Mouse (Mus musculus): Measurements from ENCODE around the gene Tstd1. TPM values are rescaled to one million over a fixed set of nuclear protein-coding genes. Genes with fewer than 3 reads are reported as not detected.

Tstd1 gene
- total and polyA plus RNA-seq, 3 experiments: 1.3 to 3.1 (median 1.8) TPM

DNA sequence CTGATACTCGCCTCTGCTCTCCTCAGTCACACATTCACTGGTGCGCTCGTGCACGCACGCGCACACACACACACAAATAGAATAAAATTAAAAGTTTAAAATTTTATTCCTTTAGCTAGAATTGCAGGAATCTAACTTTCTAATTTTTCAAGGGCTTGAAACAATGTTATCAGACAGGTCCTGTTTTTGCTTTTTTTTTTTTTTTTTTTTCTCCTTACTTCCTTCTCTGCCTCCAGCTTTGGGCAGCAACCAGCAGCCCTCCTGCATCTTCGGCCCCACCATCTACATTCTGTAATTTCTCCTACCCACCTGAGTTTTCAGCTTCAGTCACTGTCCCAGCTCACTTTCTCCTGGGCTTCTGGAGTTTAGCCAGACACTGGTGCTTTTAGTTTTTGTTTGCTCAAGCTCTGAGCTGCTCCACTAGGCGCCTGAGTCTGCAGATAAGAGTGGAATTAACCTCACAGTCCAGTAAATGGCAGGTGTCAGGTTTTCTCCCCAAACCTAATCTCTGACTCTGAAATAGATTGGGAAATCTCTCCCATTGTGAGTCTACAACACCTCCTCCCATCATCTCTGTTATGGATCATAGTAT lies 3.9 kb downstream of the Tstd1 start:
- Histone ChIP-seq H3K9ac (ENCODE audit: low read depth, low read length) (no peak overlapping the region), H3K36me3 (ENCODE audit: control insufficient read depth, insufficient read depth, low read length) (no peaks in the 10 kb centered on the region; the same call in 1 of the 2 replicates), H3K4me1 (ENCODE audit: control insufficient read depth, insufficient read depth, low read length) (peaks cover 3% of the 10 kb centered on the region; the same call in 1 of the 2 replicates), H3K79me2 (replicated peaks; ENCODE audit: control insufficient read depth, insufficient read depth, low read length) (no peaks in the 10 kb centered on the region), H3K4me3 (no peak overlapping the region), H3K27me3 (ENCODE audit: control insufficient read depth, insufficient read depth, low read length) (no peaks in the 10 kb centered on the region), H3K27ac (no peak overlapping the region)
- no peak for TF ChIP-seq CTCF (IDR thresholded peaks at IDR 0.05)
- TF ChIP-seq POLR2A (IDR thresholded peaks at IDR 0.05; ENCODE audit: insufficient read depth, low read depth, low read length): no peak
- TF ChIP-seq EP300 (IDR thresholded peaks at IDR 0.05; ENCODE audit: insufficient read depth, low read depth, low read length): no peak
- intact Hi-C loops (cut with DNase I): no loop called here
- 77% methylated on average over 8 of the region's 8 CpGs for WGBS
- no peak for DNase-seq

DNA sequence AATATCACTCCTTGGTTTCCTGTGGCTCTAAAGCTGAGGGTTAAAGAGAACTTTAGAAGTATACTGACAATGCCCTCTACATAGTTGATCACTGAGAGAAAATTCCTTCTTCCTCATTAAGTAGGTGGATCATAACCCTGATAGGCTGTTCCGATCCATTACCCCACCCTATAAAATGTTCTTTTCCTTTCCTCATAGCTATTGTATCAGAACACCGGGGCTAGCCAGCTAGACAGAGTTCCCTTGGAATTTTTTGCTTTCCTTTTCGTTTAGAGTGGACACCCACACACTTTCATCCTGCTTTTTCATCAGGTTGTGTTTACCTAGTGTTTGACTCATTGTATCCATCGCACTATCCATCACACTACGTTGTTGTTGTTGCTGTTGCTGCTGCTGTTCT lies 6.0 kb downstream of the Tstd1 start:
- Histone ChIP-seq H3K4me1 (ENCODE audit: control insufficient read depth, insufficient read depth, low read length) (peaks cover 3% of the 10 kb centered on the region; the same call in 1 of the 2 replicates), H3K27ac (peak overlapping the region; percentile 4; the same call in 1 of the 2 replicates), H3K4me3 (no peak overlapping the region), H3K9ac (ENCODE audit: low read depth, low read length) (no peak overlapping the region), H3K27me3 (ENCODE audit: control insufficient read depth, insufficient read depth, low read length) (no peaks in the 10 kb centered on the region), H3K36me3 (ENCODE audit: control insufficient read depth, insufficient read depth, low read length) (no peaks in the 10 kb centered on the region; the same call in 1 of the 2 replicates), H3K79me2 (replicated peaks; ENCODE audit: control insufficient read depth, insufficient read depth, low read length) (no peaks in the 10 kb centered on the region)
- 27% methylated on average over 5 of the region's 5 CpGs for whole genome bisulfite sequencing
- DNase-seq: no peak
- TF ChIP-seq POLR2A (IDR thresholded peaks at IDR 0.05; ENCODE audit: insufficient read depth, low read depth, low read length) (no peak), CTCF (IDR thresholded peaks at IDR 0.05) (no peak), EP300 (IDR thresholded peaks at IDR 0.05; ENCODE audit: insufficient read depth, low read depth, low read length) (no peak)
- intact Hi-C loops (cut with DNase I): no loop called here

DNA sequence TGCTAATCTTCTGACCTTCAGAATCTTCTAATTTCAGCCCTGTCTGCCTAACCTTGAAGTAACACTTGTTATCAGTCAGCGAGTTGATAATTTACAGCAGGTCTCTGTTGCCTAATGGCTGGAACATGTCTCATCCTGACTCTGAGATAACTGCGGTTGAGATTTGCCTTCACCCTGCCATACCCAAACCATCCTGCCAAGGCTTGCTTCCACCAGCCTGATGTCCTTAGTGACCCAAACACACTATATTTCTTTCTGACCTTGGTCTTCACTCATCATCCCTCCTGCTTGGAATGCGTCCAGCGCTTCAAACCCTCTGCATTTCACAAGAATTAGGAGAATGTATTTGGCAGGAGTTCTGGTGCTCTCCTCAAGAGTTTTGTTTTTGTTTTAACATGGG lies 6.5 kb downstream of the Tstd1 start:
- Histone ChIP-seq H3K9ac (ENCODE audit: low read depth, low read length) (no peak overlapping the region), H3K27ac (peak overlapping the region; percentile 4; the same call in 1 of the 2 replicates), H3K79me2 (replicated peaks; ENCODE audit: control insufficient read depth, insufficient read depth, low read length) (no peaks in the 10 kb centered on the region), H3K4me1 (ENCODE audit: control insufficient read depth, insufficient read depth, low read length) (peaks cover 3% of the 10 kb centered on the region; the same call in 1 of the 2 replicates), H3K4me3 (no peak overlapping the region), H3K27me3 (ENCODE audit: control insufficient read depth, insufficient read depth, low read length) (no peaks in the 10 kb centered on the region), H3K36me3 (ENCODE audit: control insufficient read depth, insufficient read depth, low read length) (no peaks in the 10 kb centered on the region; the same call in 1 of the 2 replicates)
- TF ChIP-seq EP300 (IDR thresholded peaks at IDR 0.05; ENCODE audit: insufficient read depth, low read depth, low read length) (0 out of 2 replicates have a peak, but pooled peaks have one; percentile 28), POLR2A (IDR thresholded peaks at IDR 0.05; ENCODE audit: insufficient read depth, low read depth, low read length) (no peak)
- WGBS: 35% methylated on average over 4 of the region's 4 CpGs
- DNase-seq: peak in 1 of 2 experiments; percentile 40
- intact Hi-C loops (cut with DNase I): no loop called here

DNA sequence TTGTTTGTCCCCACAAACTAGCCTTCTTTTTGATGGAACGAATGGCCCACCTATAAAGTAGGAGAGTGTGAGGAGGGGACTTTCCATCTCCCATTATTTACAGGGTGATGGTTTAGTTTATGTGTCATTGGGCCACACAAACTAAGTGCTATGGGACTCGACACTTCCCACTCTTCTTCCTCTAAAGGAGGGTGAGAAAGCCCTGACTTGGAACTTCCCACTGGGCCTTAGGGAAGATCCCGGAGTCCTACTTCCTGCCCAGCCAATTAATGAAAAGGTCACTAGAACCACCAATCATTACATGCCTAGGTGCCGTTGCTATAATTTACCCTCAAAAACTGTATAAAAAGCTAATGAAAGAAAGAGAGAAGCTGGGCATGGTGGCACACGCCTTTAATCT lies 13.5 kb downstream of the Tstd1 start:
- intact Hi-C loops (cut with DNase I): no loop called here
- Histone ChIP-seq H3K36me3 (ENCODE audit: control insufficient read depth, insufficient read depth, low read length) (no peaks in the 10 kb centered on the region), H3K4me1 (ENCODE audit: control insufficient read depth, insufficient read depth, low read length) (peaks cover 2% of the 10 kb centered on the region), H3K27ac (no peak overlapping the region), H3K9ac (ENCODE audit: low read depth, low read length) (no peak overlapping the region), H3K27me3 (ENCODE audit: control insufficient read depth, insufficient read depth, low read length) (no peaks in the 10 kb centered on the region), H3K4me3 (no peak overlapping the region), H3K79me2 (replicated peaks; ENCODE audit: control insufficient read depth, insufficient read depth, low read length) (no peaks in the 10 kb centered on the region)
- TF ChIP-seq EP300 (IDR thresholded peaks at IDR 0.05; ENCODE audit: insufficient read depth, low read depth, low read length) (no peak), CTCF (IDR thresholded peaks at IDR 0.05) (no peak), POLR2A (IDR thresholded peaks at IDR 0.05; ENCODE audit: insufficient read depth, low read depth, low read length) (no peak)
- 66% methylated on average over 5 of the region's 5 CpGs for WGBS
- DNase-seq: no peak

DNA sequence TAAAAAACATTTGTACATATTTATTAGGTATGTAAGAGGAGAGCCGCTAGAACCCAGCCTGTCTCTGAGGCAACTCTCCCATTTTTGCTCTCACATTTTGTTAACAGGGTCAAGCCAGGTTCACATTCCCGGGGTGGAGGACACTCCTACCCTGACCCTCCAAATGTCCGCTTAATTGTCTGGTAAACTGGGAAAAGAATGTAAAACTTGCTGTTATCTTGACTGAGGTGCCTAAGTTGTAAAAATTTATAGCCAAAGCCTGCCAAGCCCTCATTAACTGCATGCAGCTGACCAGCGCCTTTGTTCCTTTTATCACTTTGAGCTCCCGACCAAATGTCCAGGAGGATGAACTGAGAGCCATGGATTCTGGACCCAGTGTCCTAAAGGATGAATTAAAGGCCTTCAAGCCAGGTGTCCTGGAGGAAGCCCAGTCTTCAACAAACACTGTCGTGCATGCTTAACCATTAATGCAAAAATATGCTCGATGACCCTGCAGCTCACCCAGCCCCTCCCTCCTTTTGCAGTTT lies 16.7 kb downstream of the Tstd1 start:
- H3K27me3 ChIP-seq (ENCODE audit: control insufficient read depth, insufficient read depth, low read length): no peaks in the 10 kb centered on the region
- peaks cover 4% of the 10 kb centered on the region for H3K4me1 ChIP-seq (ENCODE audit: control insufficient read depth, insufficient read depth, low read length)
- WGBS: 62% methylated on average over 7 of the region's 7 CpGs
- no peak for DNase-seq
- TF ChIP-seq CTCF (IDR thresholded peaks at IDR 0.05) (no peak), EP300 (IDR thresholded peaks at IDR 0.05; ENCODE audit: insufficient read depth, low read depth, low read length) (no peak), POLR2A (IDR thresholded peaks at IDR 0.05; ENCODE audit: insufficient read depth, low read depth, low read length) (no peak)
- no peak overlapping the region for H3K27ac ChIP-seq
- no peak overlapping the region for H3K9ac ChIP-seq (ENCODE audit: low read depth, low read length)
- no peaks in the 10 kb centered on the region; the same call in 1 of the 2 replicates for H3K36me3 ChIP-seq (ENCODE audit: control insufficient read depth, insufficient read depth, low read length)
- no peaks in the 10 kb centered on the region for H3K79me2 ChIP-seq (replicated peaks; ENCODE audit: control insufficient read depth, insufficient read depth, low read length)
- intact Hi-C loops (cut with DNase I): loop anchor here (5.0 kb wide), 1 partner anchor 37 kb away; no protein-coding TSS in a partner anchor
- no peak overlapping the region for H3K4me3 ChIP-seq

DNA sequence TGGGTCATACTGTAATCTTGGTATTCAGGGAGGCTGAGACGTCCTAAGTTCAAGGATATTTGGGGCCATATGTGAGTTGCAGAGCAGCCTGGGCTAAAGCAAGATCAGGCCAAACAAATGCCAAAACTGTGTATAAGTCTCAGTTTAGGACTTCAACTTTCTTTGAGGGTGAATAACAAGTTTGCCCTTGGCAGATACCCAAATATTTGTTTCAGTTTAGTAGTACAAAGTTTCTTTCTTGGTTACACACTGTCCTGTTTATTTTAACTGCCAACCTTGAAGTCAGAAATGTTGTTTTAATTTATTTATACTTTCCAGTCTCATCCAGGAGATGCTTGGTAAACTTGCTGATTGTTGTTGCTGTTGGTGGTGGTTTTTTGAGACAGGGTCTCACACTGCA lies 17.3 kb downstream of the Tstd1 start:
- Histone ChIP-seq H3K36me3 (ENCODE audit: control insufficient read depth, insufficient read depth, low read length) (no peaks in the 10 kb centered on the region; the same call in 1 of the 2 replicates), H3K4me1 (ENCODE audit: control insufficient read depth, insufficient read depth, low read length) (peaks cover 4% of the 10 kb centered on the region), H3K79me2 (replicated peaks; ENCODE audit: control insufficient read depth, insufficient read depth, low read length) (no peaks in the 10 kb centered on the region), H3K27me3 (ENCODE audit: control insufficient read depth, insufficient read depth, low read length) (no peaks in the 10 kb centered on the region), H3K9ac (ENCODE audit: low read depth, low read length) (no peak overlapping the region), H3K27ac (no peak overlapping the region), H3K4me3 (no peak overlapping the region)
- intact Hi-C loops (cut with DNase I): loop anchor here (5.0 kb wide), 1 partner anchor 36 kb away; no protein-coding TSS in a partner anchor
- TF ChIP-seq CTCF (IDR thresholded peaks at IDR 0.05) (no peak), EP300 (IDR thresholded peaks at IDR 0.05; ENCODE audit: insufficient read depth, low read depth, low read length) (no peak), POLR2A (IDR thresholded peaks at IDR 0.05; ENCODE audit: insufficient read depth, low read depth, low read length) (no peak)
- no peak for DNase-seq
- WGBS: 89% methylated on average over 1 of the region's 1 CpGs
